8 mouse cellular contexts compared by ENCODE assay signal in the genomic region with DNA sequence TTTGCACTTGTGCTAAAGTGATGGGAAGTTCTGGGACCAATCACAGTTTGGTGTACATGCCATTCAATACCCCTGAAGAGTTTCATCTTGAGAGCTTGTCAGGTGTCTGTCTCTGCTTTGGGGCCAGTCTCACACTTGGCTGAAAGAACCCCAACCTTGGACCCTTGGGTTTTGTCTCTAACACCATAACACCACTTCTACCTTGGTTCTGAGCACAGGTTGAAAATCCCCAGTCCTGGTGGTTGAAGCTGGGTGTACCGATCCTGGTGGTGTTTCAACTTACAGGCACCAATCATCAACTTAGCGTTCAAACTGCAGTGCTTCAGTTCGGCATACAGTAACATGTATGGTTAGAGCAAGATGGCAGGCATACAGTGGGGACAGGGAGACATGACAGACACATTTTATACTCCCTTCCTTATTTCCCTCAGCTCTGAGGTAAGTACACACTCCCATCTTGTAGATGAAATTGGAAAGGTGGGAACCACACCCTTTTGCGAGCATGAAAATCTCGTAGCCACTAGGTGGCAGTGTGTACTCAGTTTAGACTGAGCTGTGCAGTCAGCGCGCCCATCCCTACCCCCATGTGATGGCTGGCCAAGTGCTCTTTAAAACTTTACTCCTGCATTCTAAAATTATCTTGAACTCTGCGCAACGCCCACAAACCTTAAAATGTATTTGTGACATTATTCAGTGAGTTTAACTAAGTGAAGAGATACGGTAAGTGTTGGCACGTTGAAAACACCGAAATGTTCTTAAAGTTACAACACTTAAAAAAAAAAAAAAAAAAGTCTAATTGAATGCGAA. TPM values are rescaled to one million over a fixed set of nuclear protein-coding genes. Genes with fewer than 3 reads are reported as not detected.
DNase-seq lines count a peak whose midpoint lies in the region; ATAC-seq lines count a peak whose summit lies in the region.

No protein-coding gene starts in this region.

- no peaks in the 10 kb centered on the region for H3K36me3 ChIP-seq in intestine, embryonic 14.5 days (ENCODE audit: control insufficient read depth, insufficient read depth, low read length)

- H3K4me1 ChIP-seq in intestine, embryonic 14.5 days (replicated peaks; ENCODE audit: control insufficient read depth, insufficient read depth, low read length), result no peaks in the 10 kb centered on the region; the same call in 1 of the 2 replicates

- H3K27me3 ChIP-seq in intestine, embryonic 14.5 days (replicated peaks; ENCODE audit: control insufficient read depth, insufficient read depth, low read length), result 0 out of 2 replicates have a peak, but pooled peaks cover 3% of the 10 kb centered on the region

- ATAC-seq in intestine, embryonic 14.5 days (replicated peaks; ENCODE audit: low FRiP score, low TSS enrichment, low read depth), result peak; percentile 76

- no peak overlapping the region for H3K27ac ChIP-seq in intestine, embryonic 14.5 days (ENCODE audit: low read depth)

- H3K9me3 ChIP-seq in intestine, embryonic 14.5 days (ENCODE audit: control insufficient read depth, low read length), result no peaks in the 10 kb centered on the region

- DNase-seq in adrenal gland, adult (ENCODE audit: inconsistent age in 2 of 2, low spot score in 1 of 2), result peak; percentile 60 to 87
- DNase-seq in cerebellum, postnatal 4 days (ENCODE audit: low spot score in 2 of 2), result peak; percentile 60 to 78
- DNase-seq in gastrocnemius, adult 8-10 months (ENCODE audit: low spot score in 2 of 2), result peak; percentile 23 to 51
- DNase-seq in intestine, embryonic 14.5 days (ENCODE audit: low spot score), result peak; percentile 91
- peak; percentile 19 to 75 for DNase-seq in left cerebral cortex, adult 9 months (ENCODE audit: low spot score in 2 of 2)
- peak; percentile 87 for DNase-seq in mesoderm, embryonic 11.5 days (ENCODE audit: low read depth, low spot score)
- peak; percentile 81 for DNase-seq in right cerebral cortex, postnatal 4 days
- DNase-seq in yolk sac, embryonic 10.5 days (ENCODE audit: low spot score), result peak; percentile 53

- no peak overlapping the region for H3K9ac ChIP-seq in intestine, embryonic 14.5 days (ENCODE audit: low read length)

- H3K4me2 ChIP-seq in intestine, embryonic 14.5 days (ENCODE audit: low read length), result peak overlapping the region; percentile 28; the same call in 1 of the 2 replicates

- WGBS in intestine, embryonic 14.5 days, result 27% methylated on average over 13 of the region's 13 CpGs

- H3K4me3 ChIP-seq in intestine, embryonic 14.5 days (ENCODE audit: low read depth, low read length), result no peak overlapping the region

RNA-seq across cellular contexts. Expression of a gene that starts 30.7 kb away (rescaled TPM):
- total RNA-seq in gastrocnemius, adult 8-10 months (2022), result 1,000 to 10,000 TPM; 2,862 to 3,030 (median 2,917) TPM
- polyA plus RNA-seq in intestine, embryonic 14.5 days (2014; fragmentation: Nextera tagmentation; extraction: Ambion mirVana), result 516 and 522 TPM in 2 replicates

RNA-seq across cellular contexts. Expression of a gene that starts 52.7 kb away (rescaled TPM):
- 1 to 10 TPM in 2 of 4 experiments, under 1 TPM in 2; 0.75 to 1.7 (median 1.0) TPM for total RNA-seq in gastrocnemius, adult 8-10 months (2022)
- not detected in 2 replicates for polyA plus RNA-seq in intestine, embryonic 14.5 days (2014; fragmentation: Nextera tagmentation; extraction: Ambion mirVana)

Comparison
In these comparisons a context has a peak if more than half of its experiments do, and no peak if none do; other contexts are left out.
1. DNase-seq: peak in every context shown above with its lines; median percentile 91 in intestine, embryonic 14.5 days; 87 in mesoderm, embryonic 11.5 days; 81 in right cerebral cortex, postnatal 4 days; 74 in adrenal gland, adult; 69 in cerebellum, postnatal 4 days; 53 in yolk sac, embryonic 10.5 days; 47 in left cerebral cortex, adult 9 months; 37 in gastrocnemius, adult 8-10 months.